Mouse (Mus musculus) layer of hippocampus, adult 9-10 months (tissue): ENCODE results near the gene Hmox1.

Source experiments
- DNase-seq: peaks from one replicate; pipeline ENCODE4 v3.0.0; 2022; ENCODE audit warnings: low spot score

Gene Hmox1

GRCm38 (mm10) chr8:75093399-75094156 is at the start of gene Hmox1:
TSS of gene Hmox1 (plus strand) at chr8:75093621.
- peak; percentile 76 for DNase-seq

- DNase-seq: no peak
Observed at GRCm38 (mm10) chr8:75046303-75046702, 47.1 kb upstream of the Hmox1 start.

- no peak for DNase-seq
Observed at GRCm38 (mm10) chr8:75047784-75048183, 45.6 kb upstream of the Hmox1 start.

GRCm38 (mm10) chr8:75053342-75053741 is 40.1 kb upstream of the Hmox1 start:
- DNase-seq: no peak

- DNase-seq: no peak
Observed at GRCm38 (mm10) chr8:75055673-75056072, 37.7 kb upstream of the Hmox1 start.

- DNase-seq: no peak
Observed at GRCm38 (mm10) chr8:75060022-75060421, 33.4 kb upstream of the Hmox1 start.

- no peak for DNase-seq
Observed at GRCm38 (mm10) chr8:75060815-75061214, 32.6 kb upstream of the Hmox1 start.

GRCm38 (mm10) chr8:75063290-75063689 is 30.1 kb upstream of the Hmox1 start:
- no peak for DNase-seq

GRCm38 (mm10) chr8:75064790-75065189 is 28.6 kb upstream of the Hmox1 start:
- no peak for DNase-seq

GRCm38 (mm10) chr8:75067287-75067686 is 26.1 kb upstream of the Hmox1 start:
- no peak for DNase-seq

GRCm38 (mm10) chr8:75070297-75070696 is 23.1 kb upstream of the Hmox1 start:
- DNase-seq: no peak

GRCm38 (mm10) chr8:75071627-75072346 is 21.6 kb upstream of the Hmox1 start:
- peak; percentile 67 for DNase-seq

GRCm38 (mm10) chr8:75074876-75075275 is 18.5 kb upstream of the Hmox1 start:
- DNase-seq: no peak

- no peak for DNase-seq
Observed at GRCm38 (mm10) chr8:75078215-75078614, 15.2 kb upstream of the Hmox1 start.

- no peak for DNase-seq
Observed at GRCm38 (mm10) chr8:75078851-75079250, 14.6 kb upstream of the Hmox1 start.

- DNase-seq: no peak
Observed at GRCm38 (mm10) chr8:75081364-75082040, 11.9 kb upstream of the Hmox1 start.

GRCm38 (mm10) chr8:75082181-75082805 is 11.1 kb upstream of the Hmox1 start:
- DNase-seq: no peak

GRCm38 (mm10) chr8:75083846-75084245 is 9.6 kb upstream of the Hmox1 start:
- peak; percentile 63 for DNase-seq

- no peak for DNase-seq
Observed at GRCm38 (mm10) chr8:75084382-75085064, 8.9 kb upstream of the Hmox1 start.

GRCm38 (mm10) chr8:75086002-75086401 is 7.4 kb upstream of the Hmox1 start:
- DNase-seq: no peak

- DNase-seq: no peak
Observed at GRCm38 (mm10) chr8:75087127-75087526, 6.3 kb upstream of the Hmox1 start.
